Mouse (Mus musculus): ENCODE data around the gene Foxj3. TPM values are rescaled to one million over a fixed set of nuclear protein-coding genes. Genes with fewer than 3 reads are reported as not detected.
"Not testable (repeated sequence)": the region's sequence is repeated elsewhere in the genome, so short reads cannot be mapped to it uniquely, and the experiment has no call there.

Foxj3 gene
- polyA plus RNA-seq, 1 experiment, result 19.0 TPM

GRCm38 (mm10) chr4:119626876-119627275, 90.1 kb downstream of the Foxj3 start:
- TF ChIP-seq POLR2A (IDR thresholded peaks at IDR 0.05; ENCODE audit: low read depth, low read length) (no peak), CTCF (IDR thresholded peaks at IDR 0.05; ENCODE audit: extremely low read depth, insufficient read length, insufficient replicate concordance, low read depth, low read length) (no peak)
- Histone ChIP-seq H3K36me3 (ENCODE audit: control insufficient read depth, insufficient read depth, low read length) (peaks cover 37% of the 10 kb centered on the region), H3K4me1 (ENCODE audit: control insufficient read depth, insufficient read depth, insufficient read length, low read length) (peaks cover 9% of the 10 kb centered on the region; the same call in 1 of the 2 replicates), H3K27me3 (ENCODE audit: control insufficient read depth, insufficient read depth, low read length) (no peaks in the 10 kb centered on the region), H3K27ac (ENCODE audit: insufficient read depth, low read depth, low read length) (no peak overlapping the region), H3K4me3 (ENCODE audit: low read depth, low read length) (no peak overlapping the region)
- 87% methylated on average over 3 of the region's 3 CpGs for WGBS

- H3K36me3 ChIP-seq (ENCODE audit: control insufficient read depth, insufficient read depth, low read length), result peaks cover 34% of the 10 kb centered on the region
- no peak overlapping the region for H3K4me3 ChIP-seq (ENCODE audit: low read depth, low read length)
- 88% methylated on average over 4 of the region's 4 CpGs for WGBS
- TF ChIP-seq CTCF (IDR thresholded peaks at IDR 0.05; ENCODE audit: extremely low read depth, insufficient read length, insufficient replicate concordance, low read depth, low read length) (no peak), POLR2A (IDR thresholded peaks at IDR 0.05; ENCODE audit: low read depth, low read length) (no peak)
- H3K27ac ChIP-seq (ENCODE audit: insufficient read depth, low read depth, low read length), result no peak overlapping the region
- H3K27me3 ChIP-seq (ENCODE audit: control insufficient read depth, insufficient read depth, low read length), result no peaks in the 10 kb centered on the region
- H3K4me1 ChIP-seq (ENCODE audit: control insufficient read depth, insufficient read depth, insufficient read length, low read length), result peaks cover 12% of the 10 kb centered on the region; the same call in 1 of the 2 replicates
Measured at GRCm38 (mm10) chr4:119627317-119627716, 90.5 kb downstream of the Foxj3 start.

DNA sequence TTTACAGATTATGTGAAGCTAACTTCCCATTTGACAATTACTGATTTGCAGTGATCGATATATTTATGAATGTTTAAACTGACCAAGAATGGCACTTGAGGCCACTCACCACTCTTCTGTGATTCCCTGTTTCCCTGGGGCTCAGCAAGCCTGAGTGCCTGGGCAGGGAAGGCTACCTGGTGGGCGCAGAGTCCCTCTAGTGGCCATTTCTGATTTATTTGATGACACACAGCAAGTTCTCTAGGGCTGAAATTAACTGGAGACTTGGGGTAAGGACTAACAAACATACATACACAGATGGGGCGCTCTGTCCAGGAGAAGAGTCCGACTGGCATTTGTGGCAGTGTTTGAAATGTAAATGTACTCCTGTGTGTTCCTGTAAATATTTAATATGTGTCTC, 91.6 kb downstream of the Foxj3 start:
- peaks cover 13% of the 10 kb centered on the region; the same call in 1 of the 2 replicates for H3K4me1 ChIP-seq (ENCODE audit: control insufficient read depth, insufficient read depth, insufficient read length, low read length)
- peaks cover 31% of the 10 kb centered on the region for H3K36me3 ChIP-seq (ENCODE audit: control insufficient read depth, insufficient read depth, low read length)
- not testable (repeated sequence) for H3K27ac ChIP-seq (ENCODE audit: insufficient read depth, low read depth, low read length); H3K27me3 ChIP-seq (ENCODE audit: control insufficient read depth, insufficient read depth, low read length); H3K4me3 ChIP-seq (ENCODE audit: low read depth, low read length)
- WGBS, result 79% methylated on average over 4 of the region's 4 CpGs

- Histone ChIP-seq H3K36me3 (ENCODE audit: control insufficient read depth, insufficient read depth, low read length) (peaks cover 15% of the 10 kb centered on the region), H3K4me3 (ENCODE audit: low read depth, low read length) (peak overlapping the region; percentile 24), H3K27me3 (ENCODE audit: control insufficient read depth, insufficient read depth, low read length) (no peaks in the 10 kb centered on the region), H3K27ac (ENCODE audit: insufficient read depth, low read depth, low read length) (peak overlapping the region; percentile 93), H3K4me1 (ENCODE audit: control insufficient read depth, insufficient read depth, insufficient read length, low read length) (peaks cover 25% of the 10 kb centered on the region)
- TF ChIP-seq POLR2A (IDR thresholded peaks at IDR 0.05; ENCODE audit: low read depth, low read length) (no peak; the same call in 1 of the 2 replicates), CTCF (IDR thresholded peaks at IDR 0.05; ENCODE audit: extremely low read depth, insufficient read length, insufficient replicate concordance, low read depth, low read length) (peak; percentile 71)
- 30% methylated on average over 11 of the region's 11 CpGs for WGBS
Measured at GRCm38 (mm10) chr4:119631115-119631919, 94.5 kb downstream of the Foxj3 start.

DNA sequence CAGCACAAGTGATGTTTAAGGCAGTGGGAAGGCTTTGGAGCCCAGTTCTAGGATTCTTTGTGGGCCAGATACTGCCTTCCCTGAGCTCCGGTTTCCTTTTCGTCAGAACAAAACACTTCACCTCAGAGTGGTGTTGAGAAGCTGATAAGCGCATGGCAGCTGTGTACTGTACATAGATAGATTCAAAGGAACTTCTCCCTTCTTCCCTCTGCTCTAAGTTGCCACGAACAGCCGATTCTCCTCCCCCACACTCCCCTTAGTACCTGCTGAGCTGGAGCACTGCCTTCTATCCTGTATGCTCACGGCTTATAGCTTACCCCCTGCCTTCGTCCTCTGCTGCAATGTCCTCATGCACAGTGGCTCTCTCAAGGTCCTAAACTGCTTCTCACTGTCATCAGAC, 95.9 kb downstream of the Foxj3 start:
- Histone ChIP-seq H3K27ac (ENCODE audit: insufficient read depth, low read depth, low read length) (peak overlapping the region; percentile 93; the same call in 1 of the 2 replicates), H3K4me1 (ENCODE audit: control insufficient read depth, insufficient read depth, insufficient read length, low read length) (peaks cover 34% of the 10 kb centered on the region), H3K36me3 (ENCODE audit: control insufficient read depth, insufficient read depth, low read length) (peaks cover 10% of the 10 kb centered on the region), H3K4me3 (ENCODE audit: low read depth, low read length) (no peak overlapping the region), H3K27me3 (ENCODE audit: control insufficient read depth, insufficient read depth, low read length) (no peaks in the 10 kb centered on the region)
- TF ChIP-seq CTCF (IDR thresholded peaks at IDR 0.05; ENCODE audit: extremely low read depth, insufficient read length, insufficient replicate concordance, low read depth, low read length) (no peak), POLR2A (IDR thresholded peaks at IDR 0.05; ENCODE audit: low read depth, low read length) (no peak)
- WGBS, result 78% methylated on average over 7 of the region's 7 CpGs

DNA sequence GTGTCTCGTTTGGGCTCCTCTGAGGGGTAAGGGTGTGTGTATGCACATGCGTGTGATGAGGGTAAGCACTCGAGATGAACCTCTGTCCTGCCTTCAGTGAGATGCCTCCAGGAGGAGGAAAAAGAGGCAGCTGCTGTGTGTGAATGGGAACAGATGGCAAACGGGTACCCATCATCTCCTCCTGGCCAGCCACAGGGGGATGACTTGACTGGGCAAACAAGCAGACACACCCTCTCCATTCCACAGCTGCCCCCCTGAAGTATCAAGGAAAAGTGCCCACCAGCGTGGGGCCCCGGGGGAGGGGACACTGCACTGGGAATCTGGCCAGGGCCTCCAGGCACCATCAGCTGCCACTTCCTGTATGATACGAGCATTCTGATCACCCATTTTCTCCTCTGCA, 96.5 kb downstream of the Foxj3 start:
- Histone ChIP-seq H3K4me3 (ENCODE audit: low read depth, low read length) (no peak overlapping the region), H3K36me3 (ENCODE audit: control insufficient read depth, insufficient read depth, low read length) (peaks cover 10% of the 10 kb centered on the region), H3K27ac (ENCODE audit: insufficient read depth, low read depth, low read length) (peak overlapping the region; percentile 29; the same call in 1 of the 2 replicates), H3K27me3 (ENCODE audit: control insufficient read depth, insufficient read depth, low read length) (no peaks in the 10 kb centered on the region), H3K4me1 (ENCODE audit: control insufficient read depth, insufficient read depth, insufficient read length, low read length) (peaks cover 34% of the 10 kb centered on the region)
- WGBS, result 69% methylated on average over 7 of the region's 7 CpGs
- no peak for TF ChIP-seq POLR2A (IDR thresholded peaks at IDR 0.05; ENCODE audit: low read depth, low read length)
- no peak for TF ChIP-seq CTCF (IDR thresholded peaks at IDR 0.05; ENCODE audit: extremely low read depth, insufficient read length, insufficient replicate concordance, low read depth, low read length)

GRCm38 (mm10) chr4:119633948-119634347, 97.1 kb downstream of the Foxj3 start:
- no peaks in the 10 kb centered on the region for H3K27me3 ChIP-seq (ENCODE audit: control insufficient read depth, insufficient read depth, low read length)
- peaks cover 34% of the 10 kb centered on the region for H3K4me1 ChIP-seq (ENCODE audit: control insufficient read depth, insufficient read depth, insufficient read length, low read length)
- peaks cover 9% of the 10 kb centered on the region for H3K36me3 ChIP-seq (ENCODE audit: control insufficient read depth, insufficient read depth, low read length)
- 63% methylated on average over 3 of the region's 3 CpGs for WGBS
- peak overlapping the region; percentile 29 for H3K27ac ChIP-seq (ENCODE audit: insufficient read depth, low read depth, low read length)
- no peak overlapping the region for H3K4me3 ChIP-seq (ENCODE audit: low read depth, low read length)
- TF ChIP-seq CTCF (IDR thresholded peaks at IDR 0.05; ENCODE audit: extremely low read depth, insufficient read length, insufficient replicate concordance, low read depth, low read length), result no peak
- no peak for TF ChIP-seq POLR2A (IDR thresholded peaks at IDR 0.05; ENCODE audit: low read depth, low read length)

All from small intestine, adult 2 months (tissue).